Mouse (Mus musculus) ES-E14 (cell line): Measurements from ENCODE around the gene Gpx4.

Experiments
- CHD2 ChIP-seq: IDR thresholded peaks from 2 replicates; pipeline ENCODE4 v1.6.1; 2014; ENCODE audit warnings: mild to moderate bottlenecking, low read depth, low read length, inconsistent platforms
- HCFC1 ChIP-seq: IDR thresholded peaks from 2 replicates; pipeline ENCODE4 v1.6.1; 2012; ENCODE audit warnings: low read length, inconsistent platforms, borderline replicate concordance; ENCODE audit not compliant: insufficient read depth
- ZNF384 ChIP-seq: IDR thresholded peaks from 2 replicates; pipeline ENCODE4 v1.6.1; 2012; ENCODE audit warnings: low read depth, low read length, inconsistent platforms

GRCm38 (mm10) chr10:80002829-80003228 is 44.1 kb upstream of the Gpx4 start:
- TF ChIP-seq CHD2: no peak
- no peak for TF ChIP-seq HCFC1
- no peak for TF ChIP-seq ZNF384
